Mouse (Mus musculus): ENCODE measurements around the gene Slc35a5. TPM values are rescaled to one million over a fixed set of nuclear protein-coding genes. Genes with fewer than 3 reads are reported as not detected.
A peak's percentile ranks its signal among the peaks of the same experiment; 100 is the strongest.

Gene Slc35a5
- polyA plus RNA-seq, 1 experiment from 2014 or later = 14.0 TPM

DNA sequence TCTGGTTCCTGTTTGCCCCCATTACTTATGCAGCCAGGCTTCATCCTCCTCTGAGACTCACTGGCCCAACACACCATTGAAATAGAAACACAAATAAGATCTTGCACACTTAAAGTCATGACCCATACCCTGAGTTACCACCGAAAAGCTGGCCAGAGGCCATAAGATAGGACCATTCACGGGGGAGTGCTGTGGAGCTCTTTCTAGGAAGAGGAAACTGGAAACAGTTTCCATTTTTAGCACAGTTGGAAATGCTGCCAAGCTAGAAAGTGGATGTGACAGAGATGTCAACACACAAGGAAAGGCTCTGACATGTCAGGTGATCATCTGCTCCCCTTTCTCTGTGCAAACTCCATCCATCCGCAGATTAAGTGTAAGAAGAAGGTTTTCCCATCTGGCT, 57.6 kb downstream of the Slc35a5 start:
- DNase-seq (ENCODE audit: low spot score) = peak; percentile 76
- Histone ChIP-seq H3K36me3 (peaks cover 3% of the 10 kb centered on the region; the same call in 1 of the 2 replicates), H3K4me1 (peaks cover 39% of the 10 kb centered on the region), H3K4me3 (no peak overlapping the region), H3K9me3 (no peaks in the 10 kb centered on the region), H3K27me3 (ENCODE audit: insufficient read depth, poor library complexity, severe bottlenecking) (no peaks in the 10 kb centered on the region), H3K27ac (no peak overlapping the region)
- WGBS = 13% methylated on average over 3 of the region's 3 CpGs

DNA sequence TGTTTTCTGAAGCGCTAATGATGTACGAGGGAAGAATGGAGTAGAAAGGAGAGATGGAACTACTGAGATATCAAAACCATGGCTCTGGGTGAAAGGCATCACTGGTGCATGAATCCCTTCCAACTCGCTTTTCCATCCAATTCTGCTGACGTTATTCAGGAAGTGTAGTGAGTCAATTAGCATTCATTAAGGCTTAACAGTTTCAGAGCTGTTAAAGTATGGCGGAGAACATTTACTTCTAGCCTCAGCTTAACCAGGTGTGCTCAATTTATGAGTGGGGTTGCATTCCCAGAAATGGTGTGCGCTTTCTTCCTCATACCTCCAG, 59.7 kb downstream of the Slc35a5 start:
- H3K27me3 ChIP-seq (ENCODE audit: insufficient read depth, poor library complexity, severe bottlenecking) = no peaks in the 10 kb centered on the region
- peak overlapping the region; percentile 32; the same call in 1 of the 2 replicates for H3K27ac ChIP-seq
- peaks cover 10% of the 10 kb centered on the region for H3K36me3 ChIP-seq
- H3K4me1 ChIP-seq = peaks cover 51% of the 10 kb centered on the region
- H3K4me3 ChIP-seq = no peak overlapping the region
- H3K9me3 ChIP-seq = no peaks in the 10 kb centered on the region
- DNase-seq (ENCODE audit: low spot score) = no peak
- 70% methylated on average over 6 of the region's 6 CpGs for WGBS

DNA sequence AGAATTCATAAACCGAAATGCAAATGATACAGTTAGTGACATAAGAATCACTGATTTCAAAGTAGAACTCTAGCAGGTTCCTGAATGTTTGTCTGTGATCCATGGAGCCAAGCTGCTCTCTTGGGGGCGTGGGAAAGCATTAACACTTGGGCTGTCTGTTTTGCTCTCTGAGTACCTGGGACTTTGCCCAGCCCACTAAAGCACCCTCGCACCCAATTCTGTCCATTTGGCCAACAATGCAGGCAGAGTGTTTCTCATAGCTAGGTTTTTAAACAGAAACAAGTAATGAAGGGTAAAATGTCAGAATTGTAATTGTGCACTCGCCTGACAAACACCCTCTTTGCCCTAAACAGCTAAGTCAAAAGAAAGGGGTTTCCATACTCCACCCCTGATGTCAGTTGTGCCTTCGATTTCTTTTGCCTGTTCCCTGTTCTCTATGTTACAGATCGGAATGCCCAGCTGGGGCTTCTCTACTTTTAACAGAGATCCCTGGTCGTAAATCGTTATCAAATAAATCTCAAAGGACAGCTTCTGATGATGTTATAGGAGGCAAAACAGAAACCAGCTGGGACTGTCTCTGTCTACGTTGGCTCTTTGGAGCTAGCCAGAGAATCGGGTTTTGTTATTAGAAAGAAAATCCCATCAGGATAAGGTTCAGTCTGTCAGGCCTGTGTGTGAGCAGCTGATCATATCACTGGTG, 60.2 kb downstream of the Slc35a5 start:
- Histone ChIP-seq H3K27ac (peak overlapping the region; percentile 32), H3K4me3 (0 out of 2 replicates have a peak overlapping the region, but pooled peaks have one; percentile 24), H3K4me1 (peaks cover 54% of the 10 kb centered on the region), H3K36me3 (peaks cover 10% of the 10 kb centered on the region), H3K9me3 (no peaks in the 10 kb centered on the region), H3K27me3 (ENCODE audit: insufficient read depth, poor library complexity, severe bottlenecking) (no peaks in the 10 kb centered on the region)
- 68% methylated on average over 10 of the region's 10 CpGs for WGBS
- DNase-seq (ENCODE audit: low spot score) = no peak

DNA sequence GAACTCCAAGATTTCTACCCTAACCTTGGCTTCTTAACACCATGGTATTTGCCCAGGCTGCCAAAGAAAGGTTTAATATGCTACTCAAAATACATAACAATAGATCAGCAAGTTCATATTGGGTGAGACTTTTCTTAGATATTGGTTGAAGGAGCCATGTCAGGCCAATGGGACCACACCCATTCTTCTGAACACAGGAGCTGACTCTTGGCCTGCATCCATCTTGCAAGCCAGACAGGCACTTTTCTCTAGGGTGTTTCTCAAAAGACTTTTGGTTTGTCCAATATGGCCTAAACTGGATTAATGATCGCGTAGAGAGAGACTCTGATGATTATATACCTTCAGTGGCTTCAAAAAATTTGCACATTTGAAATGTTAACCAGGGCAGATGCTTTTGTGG, 61.0 kb downstream of the Slc35a5 start:
- Histone ChIP-seq H3K4me3 (peak overlapping the region; percentile 61), H3K36me3 (peaks cover 10% of the 10 kb centered on the region), H3K27ac (no peak overlapping the region), H3K9me3 (no peaks in the 10 kb centered on the region), H3K27me3 (ENCODE audit: insufficient read depth, poor library complexity, severe bottlenecking) (no peaks in the 10 kb centered on the region), H3K4me1 (peaks cover 62% of the 10 kb centered on the region)
- DNase-seq (ENCODE audit: low spot score) = no peak
- WGBS = 88% methylated on average over 2 of the region's 2 CpGs

DNA sequence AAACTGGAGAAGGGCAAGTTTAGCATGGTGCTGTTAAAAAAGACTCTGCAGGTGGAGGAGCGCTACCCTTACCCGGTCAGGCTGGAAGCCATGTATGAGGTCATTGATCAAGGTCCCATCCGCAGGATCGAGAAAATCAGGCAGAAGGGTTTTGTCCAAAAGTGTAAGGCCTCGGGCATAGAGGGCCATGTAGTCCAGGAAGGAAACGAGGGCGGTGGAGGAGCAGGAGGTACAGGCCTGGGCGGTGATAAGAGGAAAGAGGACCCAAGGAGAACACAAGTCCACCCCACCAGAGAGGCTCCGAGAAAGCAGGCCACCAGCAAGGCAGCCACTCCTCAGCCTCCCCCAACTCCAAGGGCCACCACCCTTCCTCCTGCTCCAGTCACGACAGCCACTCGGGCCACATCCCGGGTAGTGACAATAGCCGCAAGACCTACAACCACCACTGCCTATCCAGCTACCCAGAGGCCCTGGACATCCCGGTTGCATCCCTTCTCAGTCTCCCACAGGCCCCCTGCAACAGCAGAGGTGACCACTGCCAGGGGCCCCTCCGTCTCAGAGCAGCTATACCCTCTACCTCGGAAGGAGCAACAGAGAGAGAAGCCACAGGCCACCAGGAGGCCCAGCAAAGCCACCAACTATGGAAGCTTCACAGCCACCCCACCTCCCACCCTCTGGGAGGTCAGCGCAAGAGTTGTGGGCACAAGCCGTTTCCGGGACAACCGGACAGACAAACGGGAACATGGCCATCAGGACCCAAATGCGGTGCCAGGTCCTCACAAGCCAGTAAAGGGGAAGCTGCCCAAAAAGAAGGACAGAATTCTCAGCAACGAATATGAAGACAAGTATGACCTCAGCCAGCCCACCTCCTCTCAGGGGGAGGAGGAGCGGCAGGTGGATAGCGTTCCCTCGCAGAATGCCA, 62.7 kb downstream of the Slc35a5 start:
- Histone ChIP-seq H3K36me3 (peaks cover 10% of the 10 kb centered on the region), H3K27me3 (ENCODE audit: insufficient read depth, poor library complexity, severe bottlenecking) (no peaks in the 10 kb centered on the region), H3K4me1 (peaks cover 52% of the 10 kb centered on the region), H3K4me3 (peak overlapping the region; percentile 61), H3K27ac (peak overlapping the region; percentile 91), H3K9me3 (no peaks in the 10 kb centered on the region)
- no peak for DNase-seq (ENCODE audit: low spot score)
- WGBS = 82% methylated on average over 26 of the region's 26 CpGs

DNA sequence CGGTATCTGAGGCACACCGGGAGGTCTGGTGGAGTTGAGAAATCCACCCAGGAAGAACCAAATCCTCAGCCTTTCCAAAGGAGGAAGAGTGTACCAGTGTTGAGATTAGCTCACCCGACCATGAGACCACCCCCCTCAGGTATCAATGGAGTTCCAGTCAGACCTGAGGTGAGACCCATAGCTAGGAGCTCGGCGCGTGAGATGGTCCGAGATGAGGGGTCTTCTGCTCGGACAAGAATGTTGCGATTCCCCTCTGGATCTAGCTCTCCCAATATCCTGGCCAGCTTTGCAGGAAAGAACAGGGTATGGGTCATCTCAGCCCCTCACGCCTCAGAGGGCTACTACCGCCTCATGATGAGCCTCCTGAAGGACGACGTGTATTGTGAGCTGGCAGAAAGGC, 63.5 kb downstream of the Slc35a5 start:
- Histone ChIP-seq H3K36me3 (peaks cover 10% of the 10 kb centered on the region), H3K27ac (peak overlapping the region; percentile 91; the same call in 1 of the 2 replicates), H3K4me1 (peaks cover 51% of the 10 kb centered on the region), H3K4me3 (peak overlapping the region; percentile 61), H3K9me3 (no peaks in the 10 kb centered on the region), H3K27me3 (ENCODE audit: insufficient read depth, poor library complexity, severe bottlenecking) (no peaks in the 10 kb centered on the region)
- DNase-seq (ENCODE audit: low spot score) = no peak
- 77% methylated on average over 13 of the region's 13 CpGs for WGBS

DNA sequence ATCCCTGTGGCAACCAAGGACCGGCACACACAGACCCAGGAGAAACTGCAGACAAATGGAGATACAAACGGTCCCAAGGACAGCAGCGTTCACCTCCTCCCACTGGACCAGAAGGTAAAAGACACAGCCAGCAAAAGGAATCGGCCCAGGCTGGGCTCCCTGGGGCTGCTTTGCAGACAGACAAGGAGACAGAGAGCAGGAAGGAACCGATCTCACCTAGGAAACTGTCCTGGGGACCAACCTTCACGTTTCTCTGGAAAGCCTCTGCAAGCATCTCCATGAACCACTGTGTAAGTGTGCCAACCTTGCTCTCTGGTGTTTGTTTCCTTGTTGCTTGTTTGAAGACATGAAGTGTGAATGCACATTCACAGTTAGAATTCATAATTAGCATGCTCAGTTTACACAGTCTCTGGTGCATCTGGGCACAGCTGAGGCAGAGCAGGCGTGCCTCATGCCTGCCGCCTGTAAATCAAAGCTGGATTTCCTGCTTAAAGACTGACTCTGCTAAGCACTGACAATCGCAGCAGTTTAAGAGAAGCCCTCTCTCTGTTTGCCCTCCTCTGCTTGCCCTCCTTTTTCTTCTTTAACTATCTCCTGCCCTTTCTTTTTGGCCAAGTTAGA, 64.3 kb downstream of the Slc35a5 start:
- Histone ChIP-seq H3K27me3 (ENCODE audit: insufficient read depth, poor library complexity, severe bottlenecking) (no peaks in the 10 kb centered on the region), H3K27ac (peak overlapping the region; percentile 91), H3K4me1 (peaks cover 51% of the 10 kb centered on the region), H3K36me3 (peaks cover 10% of the 10 kb centered on the region), H3K4me3 (peak overlapping the region; percentile 61), H3K9me3 (no peaks in the 10 kb centered on the region)
- 4% methylated on average over 9 of the region's 9 CpGs for WGBS
- no peak for DNase-seq (ENCODE audit: low spot score)

DNA sequence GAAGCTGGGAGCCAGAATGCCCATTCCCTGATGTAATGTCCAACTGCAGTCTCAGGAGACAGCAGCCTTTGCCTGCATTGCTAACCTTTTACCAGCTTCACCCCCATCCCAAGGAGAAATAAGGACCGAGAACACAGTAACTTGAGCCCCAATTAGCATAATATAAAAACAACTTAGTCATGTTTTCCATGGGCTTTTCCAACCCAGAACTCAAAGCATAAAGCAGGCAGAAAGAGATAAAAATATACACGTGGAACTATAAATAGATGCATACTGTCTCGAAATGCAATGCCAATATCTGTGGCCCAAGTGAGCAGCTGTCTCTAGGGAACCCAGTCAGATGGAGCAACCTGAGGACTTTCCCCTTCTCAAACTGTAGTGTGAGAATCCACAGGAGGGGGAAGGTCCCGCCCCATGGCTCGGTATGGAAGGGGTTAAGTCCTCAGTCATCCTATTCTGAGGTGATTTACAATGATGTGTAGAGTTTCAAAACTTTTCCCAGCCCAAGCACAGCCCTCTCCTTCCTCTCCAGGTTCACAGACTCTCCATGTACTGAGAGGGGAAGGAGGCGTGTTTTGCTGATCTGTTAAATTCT, 65.3 kb downstream of the Slc35a5 start, which contains the start of gene Ccdc80:
Gene Ccdc80, plus strand, starts transcription at position 266 of the 595 bp plus-strand sequence.
- H3K36me3 ChIP-seq = peaks cover 10% of the 10 kb centered on the region
- no peaks in the 10 kb centered on the region for H3K9me3 ChIP-seq
- no peaks in the 10 kb centered on the region for H3K27me3 ChIP-seq (ENCODE audit: insufficient read depth, poor library complexity, severe bottlenecking)
- DNase-seq (ENCODE audit: low spot score) = peak; percentile 78
- H3K4me1 ChIP-seq = peaks cover 45% of the 10 kb centered on the region
- peak within 1 kb of the TSS; percentile 91 for H3K27ac ChIP-seq
- peak within 1 kb of the TSS; percentile 61 for H3K4me3 ChIP-seq
- WGBS = 12% methylated on average over 6 of the region's 6 CpGs

DNA sequence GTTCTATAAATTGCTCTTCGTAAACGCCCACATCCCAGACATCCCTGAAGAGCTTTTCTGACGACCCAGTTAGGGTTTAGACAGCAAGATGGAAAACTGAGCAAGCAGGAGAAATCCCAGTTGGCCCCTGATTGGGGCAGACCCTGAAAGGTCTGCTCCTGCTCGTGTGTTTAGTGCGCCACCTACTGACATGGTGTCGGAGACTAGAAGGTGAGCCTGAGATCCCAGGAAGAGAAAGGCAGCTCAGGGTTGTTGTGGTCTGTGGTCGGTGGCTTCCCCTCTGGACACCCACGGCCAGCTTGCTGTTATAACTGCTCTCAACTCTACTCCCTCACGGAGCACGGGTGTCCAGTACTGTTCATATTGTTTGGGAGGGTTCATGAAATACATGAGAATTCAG, 68.5 kb downstream of the Slc35a5 start:
- H3K27ac ChIP-seq = peak overlapping the region; percentile 74; the same call in 1 of the 2 replicates
- 11% methylated on average over 10 of the region's 10 CpGs for WGBS

More for the DNA sequence above, 68.5 kb downstream of the Slc35a5 start:
- Histone ChIP-seq H3K4me1 (peaks cover 18% of the 10 kb centered on the region; the same call in 1 of the 2 replicates), H3K9me3 (no peaks in the 10 kb centered on the region), H3K4me3 (no peak overlapping the region), H3K36me3 (no peaks in the 10 kb centered on the region), H3K27me3 (ENCODE audit: insufficient read depth, poor library complexity, severe bottlenecking) (no peaks in the 10 kb centered on the region)
- DNase-seq (ENCODE audit: low spot score) = peak; percentile 88

Other genes with a start within 250 kb of the Slc35a5 start
- gene Cd200r3, start 215.0 kb downstream of the Slc35a5 start, polyA plus RNA-seq (2016; fragmentation: Nextera tagmentation; extraction: Ambion mirVana) = 0.36 and 0.54 TPM in 2 replicates
- gene Ccdc80, start 65.3 kb downstream of the Slc35a5 start, polyA plus RNA-seq (2016; fragmentation: Nextera tagmentation; extraction: Ambion mirVana) = 66.7 and 78.8 TPM in 2 replicates
- gene Atg3, start 79 bp upstream of the Slc35a5 start, polyA plus RNA-seq (2016; fragmentation: Nextera tagmentation; extraction: Ambion mirVana) = 35.6 and 39.6 TPM in 2 replicates
- not detected in 2 replicates for gene Btla, start 65.6 kb upstream of the Slc35a5 start, polyA plus RNA-seq (2016; fragmentation: Nextera tagmentation; extraction: Ambion mirVana)

Data from heart, embryonic 10.5 days (tissue).